Mouse (Mus musculus): ENCODE results near the gene Gm13271. TPM values are rescaled to one million over a fixed set of nuclear protein-coding genes. Genes with fewer than 3 reads are reported as not detected.
"Not testable (repeated sequence)": the region's sequence is repeated elsewhere in the genome, so short reads cannot be mapped to it uniquely, and the experiment has no call there.

Gm13271 gene
- total RNA-seq, 2 experiments from 2014 or later: not detected

GRCm38 (mm10) chr4:88758751-88759150 lies 4.1 kb downstream of the Gm13271 start:
- intact Hi-C loops (cut with DNase I); DNase-seq (ENCODE audit: low spot score in 2 of 2): not testable (repeated sequence)

- DNase-seq (ENCODE audit: low spot score in 2 of 2): peak in 1 of 2 experiments; percentile 32
Measured at GRCm38 (mm10) chr4:88759610-88760268, 5.1 kb downstream of the Gm13271 start, which contains the start of gene Gm13283. TSS of gene Gm13283 (plus strand) at chr4:88760119.

GRCm38 (mm10) chr4:88760431-88760830 lies 5.8 kb downstream of the Gm13271 start:
- peak; percentile 37 to 46 for DNase-seq (ENCODE audit: low spot score in 2 of 2)
- intact Hi-C loops (cut with DNase I): not testable (repeated sequence)

More at GRCm38 (mm10) chr4:88759610-88760268, 5.1 kb downstream of the Gm13271 start, which contains the start of gene Gm13283:
- intact Hi-C loops (cut with DNase I): not testable (repeated sequence)

- DNase-seq (ENCODE audit: low spot score in 2 of 2): peak; percentile 63 to 67
- intact Hi-C loops (cut with DNase I): not testable (repeated sequence)
Measured at GRCm38 (mm10) chr4:88761776-88762175, 7.1 kb downstream of the Gm13271 start.

GRCm38 (mm10) chr4:88762341-88762740 lies 7.7 kb downstream of the Gm13271 start:
- intact Hi-C loops (cut with DNase I): not testable (repeated sequence)
- peak in 1 of 2 experiments; percentile 14 for DNase-seq (ENCODE audit: low spot score in 2 of 2)

- intact Hi-C loops (cut with DNase I): not testable (repeated sequence)
- DNase-seq (ENCODE audit: low spot score in 2 of 2): peak; percentile 19 to 30
Measured at GRCm38 (mm10) chr4:88763384-88764018, 8.8 kb downstream of the Gm13271 start.

GRCm38 (mm10) chr4:88773534-88773933 lies 18.9 kb downstream of the Gm13271 start, which contains the start of gene Gm13290:
TSS of gene Gm13290 (plus strand) at chr4:88773834.
- intact Hi-C loops (cut with DNase I); DNase-seq (ENCODE audit: low spot score in 2 of 2): not testable (repeated sequence)

- DNase-seq (ENCODE audit: low spot score in 2 of 2); intact Hi-C loops (cut with DNase I): not testable (repeated sequence)
Measured at GRCm38 (mm10) chr4:88776622-88777021, 22.0 kb downstream of the Gm13271 start, which contains the start of gene Gm13289. TSS of gene Gm13289 (plus strand) at chr4:88776922.

GRCm38 (mm10) chr4:88779550-88779949 lies 24.9 kb downstream of the Gm13271 start, which contains the start of gene Gm13272:
TSS of gene Gm13272 (plus strand) at chr4:88779850.
- DNase-seq (ENCODE audit: low spot score in 2 of 2); intact Hi-C loops (cut with DNase I): not testable (repeated sequence)

- intact Hi-C loops (cut with DNase I): not testable (repeated sequence)
Measured at GRCm38 (mm10) chr4:88780320-88780719, 25.7 kb downstream of the Gm13271 start.

GRCm38 (mm10) chr4:88781831-88782230 lies 27.2 kb downstream of the Gm13271 start, which contains the start of gene Ifnz:
TSS of gene Ifnz (plus strand) at chr4:88782131.
- intact Hi-C loops (cut with DNase I); DNase-seq (ENCODE audit: low spot score in 2 of 2): not testable (repeated sequence)

More at GRCm38 (mm10) chr4:88780320-88780719, 25.7 kb downstream of the Gm13271 start:
- DNase-seq (ENCODE audit: low spot score in 2 of 2): not testable (repeated sequence)

GRCm38 (mm10) chr4:88782335-88782734 lies 27.7 kb downstream of the Gm13271 start:
- intact Hi-C loops (cut with DNase I); DNase-seq (ENCODE audit: low spot score in 2 of 2): not testable (repeated sequence)

- DNase-seq (ENCODE audit: low spot score in 2 of 2); intact Hi-C loops (cut with DNase I): not testable (repeated sequence)
Measured at GRCm38 (mm10) chr4:88785409-88785808, 30.7 kb downstream of the Gm13271 start, which contains the start of gene Gm13276. TSS of gene Gm13276 (plus strand) at chr4:88785709.

GRCm38 (mm10) chr4:88788402-88788801 lies 33.7 kb downstream of the Gm13271 start, which contains the start of gene Gm13277:
TSS of gene Gm13277 (plus strand) at chr4:88788632.
- intact Hi-C loops (cut with DNase I): not testable (repeated sequence)
- DNase-seq (ENCODE audit: low spot score in 2 of 2): peak; percentile 56 to 76

- intact Hi-C loops (cut with DNase I); DNase-seq (ENCODE audit: low spot score in 2 of 2): not testable (repeated sequence)
Measured at GRCm38 (mm10) chr4:88791250-88791649, 36.6 kb downstream of the Gm13271 start, which contains the start of gene Gm13278. TSS of gene Gm13278 (plus strand) at chr4:88791550.

- intact Hi-C loops (cut with DNase I): not testable (repeated sequence)
- peak; percentile 32 to 41 for DNase-seq (ENCODE audit: low spot score in 2 of 2)
Measured at GRCm38 (mm10) chr4:88793936-88794675, 39.4 kb downstream of the Gm13271 start, which contains the start of gene Gm13275. TSS of gene Gm13275 (plus strand) at chr4:88794487.

- intact Hi-C loops (cut with DNase I); DNase-seq (ENCODE audit: low spot score in 2 of 2): not testable (repeated sequence)
Measured at GRCm38 (mm10) chr4:88797097-88797496, 42.4 kb downstream of the Gm13271 start, which contains the start of gene Gm13279. TSS of gene Gm13279 (plus strand) at chr4:88797397.

GRCm38 (mm10) chr4:88799365-88799764 lies 44.7 kb downstream of the Gm13271 start, which contains the start of gene Gm13285:
TSS of gene Gm13285 (plus strand) at chr4:88799665.
- DNase-seq (ENCODE audit: low spot score in 2 of 2); intact Hi-C loops (cut with DNase I): not testable (repeated sequence)

- intact Hi-C loops (cut with DNase I); DNase-seq (ENCODE audit: low spot score in 2 of 2): not testable (repeated sequence)
Measured at GRCm38 (mm10) chr4:88802954-88803353, 48.3 kb downstream of the Gm13271 start, which contains the start of gene Gm13287. TSS of gene Gm13287 (plus strand) at chr4:88803254.
